ENCODE assay signal across 8 mouse cellular contexts in genomic region chr3:95666124-95666844, GRCm38 (mm10). TPM values are rescaled to one million over a fixed set of nuclear protein-coding genes. Genes with fewer than 3 reads are reported as not detected.
DNase-seq lines count a peak whose midpoint lies in the region; ATAC-seq and TF ChIP-seq lines count a peak whose summit lies in the region.

No protein-coding gene starts in this region.

- H3K9me3 ChIP-seq in heart, embryonic 15.5 days (replicated peaks) = no peaks in the 10 kb centered on the region

- peaks cover 19% of the 10 kb centered on the region for H3K36me3 ChIP-seq in heart, embryonic 15.5 days

- H3K4me1 ChIP-seq in heart, embryonic 15.5 days (replicated peaks) = peaks cover 79% of the 10 kb centered on the region
- peaks cover 61% of the 10 kb centered on the region for H3K4me1 ChIP-seq in lung, adult 2 months (ENCODE audit: control insufficient read depth, insufficient read depth, low read length)

- intact Hi-C loops in gastrocnemius, adult 2 months (cut with DNase I) = no loop called here
- intact Hi-C loops in gastrocnemius, postnatal 36 days (cut with DNase I) = no loop called here

- peak overlapping the region; percentile 100 for H3K27ac ChIP-seq in gastrocnemius, adult 2 months
- H3K27ac ChIP-seq in heart, embryonic 15.5 days = peak overlapping the region; percentile 98

- TF ChIP-seq POLR2A in lung, adult 2 months (IDR thresholded peaks at IDR 0.05; ENCODE audit: borderline replicate concordance, extremely low read depth, low read depth, low read length) = no peak

- no peak overlapping the region for H3K9ac ChIP-seq in heart, embryonic 15.5 days

- peak; percentile 52 for DNase-seq in gastrocnemius, adult 2 months
- no peak for DNase-seq in gastrocnemius, postnatal 36 days
- peak; percentile 58 to 64 for DNase-seq in adrenal gland, adult 18-20 months (ENCODE audit: low spot score in 2 of 2)
- DNase-seq in lung, adult 2 months = peak; percentile 75
- peak; percentile 84 for DNase-seq in thymus, postnatal 0 days (ENCODE audit: low spot score)

- H3K4me2 ChIP-seq in heart, embryonic 15.5 days = peak overlapping the region; percentile 36

- no peaks in the 10 kb centered on the region for H3K27me3 ChIP-seq in heart, embryonic 15.5 days

- ATAC-seq in heart, embryonic 15.5 days (replicated peaks; ENCODE audit: insufficient number of reproducible peaks, insufficient read depth, low FRiP score, low read depth) = peak; percentile 70; the same call in 1 of the 2 replicates
- no peak for ATAC-seq in cerebellum, adult (ENCODE audit: insufficient number of reproducible peaks, low FRiP score, low TSS enrichment)
- no peak for ATAC-seq in monocyte, adult 5-6 weeks (replicated peaks; ENCODE audit: insufficient number of reproducible peaks, low FRiP score, low TSS enrichment, poor library complexity, severe bottlenecking)

- peak overlapping the region; percentile 21 for H3K4me3 ChIP-seq in gastrocnemius, adult 2 months
- H3K4me3 ChIP-seq in heart, embryonic 15.5 days = peak overlapping the region; percentile 2; the same call in 1 of the 2 replicates
- no peak overlapping the region for H3K4me3 ChIP-seq in lung, adult 2 months (replicated peaks; ENCODE audit: extremely low read depth, low read depth, low read length)

- no peak for TF ChIP-seq CTCF in gastrocnemius, adult 2 months (IDR thresholded peaks at IDR 0.05)
- no peak for TF ChIP-seq CTCF in lung, adult 2 months (IDR thresholded peaks at IDR 0.05; ENCODE audit: insufficient read depth, low read length)

- 13% methylated on average over 6 of the region's 6 CpGs for WGBS in heart, embryonic 15.5 days
- WGBS in lung, adult 2 months = 23% methylated on average over 6 of the region's 6 CpGs

RNA-seq across cellular contexts. Expression of gene Mcl1, which starts 7.7 kb away (rescaled TPM):
- 100 to 1,000 TPM; 110 to 123 TPM for total RNA-seq in gastrocnemius, adult 2 months (2021)
- total RNA-seq in gastrocnemius, postnatal 36 days (2021) = 100 to 1,000 TPM; 109 to 130 TPM
- 100 to 1,000 TPM; 138 to 228 TPM for total RNA-seq in adrenal gland, adult 18-20 months (2021)
- polyA plus RNA-seq in heart, embryonic 15.5 days (2015; fragmentation: Nextera tagmentation; extraction: Ambion mirVana) = 38.4 and 45.4 TPM in 2 replicates
- polyA plus RNA-seq in lung, adult 2 months (2012; rRNA removed) = 89.2 and 178 TPM in 2 replicates
- polyA plus RNA-seq in thymus, postnatal 0 days (2015; fragmentation: Nextera tagmentation; extraction: Ambion mirVana) = 81.3 and 91.3 TPM in 2 replicates
- 678 to 973 TPM (median 884 TPM) in 3 replicates for total RNA-seq in monocyte, adult 5-6 weeks (2017)

RNA-seq across cellular contexts. Expression of gene Adamtsl4, which starts 21.4 kb away (rescaled TPM):
- total RNA-seq in gastrocnemius, adult 2 months (2021) = 10 to 100 TPM; 17.2 to 32.0 TPM
- total RNA-seq in gastrocnemius, postnatal 36 days (2021) = 10 to 100 TPM; 25.7 to 41.2 TPM
- total RNA-seq in adrenal gland, adult 18-20 months (2021) = 10 to 100 TPM in 1 of 2 experiments, 1 to 10 TPM in 1; 8.6 to 10.1 TPM
- polyA plus RNA-seq in heart, embryonic 15.5 days (2015; fragmentation: Nextera tagmentation; extraction: Ambion mirVana) = 6.9 and 10.6 TPM in 2 replicates
- 51.3 and 52.3 TPM in 2 replicates for polyA plus RNA-seq in lung, adult 2 months (2012; rRNA removed)
- 0.91 and 2.0 TPM in 2 replicates for polyA plus RNA-seq in thymus, postnatal 0 days (2015; fragmentation: Nextera tagmentation; extraction: Ambion mirVana)
- total RNA-seq in monocyte, adult 5-6 weeks (2017) = 0.38 to 7.2 TPM (median 0.53 TPM) in 3 replicates

RNA-seq across cellular contexts. Expression of gene Ensa, which starts 41.5 kb away (rescaled TPM):
- 100 to 1,000 TPM in 1 of 2 experiments, 10 to 100 TPM in 1; 97.2 to 102 TPM for total RNA-seq in gastrocnemius, adult 2 months (2021)
- 10 to 100 TPM; 85.6 to 96.1 TPM for total RNA-seq in gastrocnemius, postnatal 36 days (2021)
- 100 to 1,000 TPM in 1 of 2 experiments, 10 to 100 TPM in 1; 92.9 to 105 TPM for total RNA-seq in adrenal gland, adult 18-20 months (2021)
- 45.8 and 53.7 TPM in 2 replicates for polyA plus RNA-seq in heart, embryonic 15.5 days (2015; fragmentation: Nextera tagmentation; extraction: Ambion mirVana)
- 9.3 and 15.7 TPM in 2 replicates for polyA plus RNA-seq in lung, adult 2 months (2012; rRNA removed)
- polyA plus RNA-seq in thymus, postnatal 0 days (2015; fragmentation: Nextera tagmentation; extraction: Ambion mirVana) = 58.5 and 65.4 TPM in 2 replicates
- 127 to 153 TPM (median 131 TPM) in 3 replicates for total RNA-seq in monocyte, adult 5-6 weeks (2017)

Comparison
In these comparisons a context has a peak if more than half of its experiments do, and no peak if none do; other contexts are left out.
1. DNase-seq: peak in gastrocnemius, adult 2 months (single experiment), adrenal gland, adult 18-20 months (2 of 2), lung, adult 2 months (single experiment) and thymus, postnatal 0 days (single experiment); none in gastrocnemius, postnatal 36 days (0 of 2).